Mouse (Mus musculus): Measurements from ENCODE around the gene Cyp2t4.
A peak's percentile ranks its signal among the peaks of the same experiment; 100 is the strongest.

Gene Cyp2t4

DNA sequence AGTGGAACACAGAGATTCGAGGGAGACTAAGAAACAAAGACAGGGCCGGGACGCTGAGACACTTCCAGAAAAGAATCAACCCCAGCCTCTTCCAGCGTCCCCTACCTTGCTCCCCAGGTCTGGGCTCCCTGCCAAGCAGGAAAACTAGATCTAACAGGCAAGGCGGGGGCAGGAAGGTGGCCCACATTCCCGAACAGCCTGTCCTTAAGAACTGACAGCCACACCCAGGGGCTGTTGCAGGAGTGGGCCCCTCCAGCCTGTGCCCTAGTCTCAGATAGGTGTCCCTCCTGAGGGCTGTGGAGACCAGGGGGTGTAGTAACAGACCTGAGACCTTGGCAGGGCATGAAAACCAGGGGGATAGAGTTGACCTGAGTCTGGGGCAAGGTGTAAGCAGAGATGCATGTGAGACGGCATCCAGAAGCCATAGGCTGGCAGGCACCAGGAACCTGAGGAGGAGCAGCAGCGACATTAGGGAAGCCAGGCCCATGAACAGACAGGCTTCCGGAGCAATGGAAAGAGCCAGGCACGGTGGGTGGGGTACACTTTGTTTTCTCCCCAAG, at the start of gene Cyp2t4:
Gene Cyp2t4, plus strand, starts transcription at position 510 of the 560 bp plus-strand sequence.
- Histone ChIP-seq H3K27me3 (ENCODE audit: control insufficient read depth, insufficient read depth, low read length, poor library complexity, severe bottlenecking) (no peaks in the 10 kb centered on the region), H3K36me3 (ENCODE audit: control insufficient read depth, insufficient read depth, low read length, poor library complexity, severe bottlenecking) (0 out of 2 replicates have a peak, but pooled peaks cover 1% of the 10 kb centered on the region)
- no peak for DNase-seq (ENCODE audit: low read depth, low spot score)

DNA sequence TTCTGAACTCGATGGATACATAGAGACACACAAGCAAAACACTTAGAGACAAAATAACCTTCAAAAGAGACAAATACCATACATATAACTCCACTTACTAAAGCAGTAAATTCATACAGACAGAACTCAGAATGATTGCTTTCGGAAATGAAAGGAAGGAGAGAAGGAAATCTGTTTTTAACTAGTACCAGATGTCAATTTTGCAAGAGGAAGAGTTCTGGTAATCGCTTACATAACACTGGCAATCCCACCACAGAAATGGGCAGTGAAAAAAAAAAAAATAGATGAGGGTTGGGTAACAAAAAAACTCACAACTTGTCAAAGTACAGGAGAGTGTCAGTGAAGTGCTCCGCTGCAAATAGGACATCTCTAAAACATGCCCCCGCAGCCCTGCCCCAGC, 48.6 kb upstream of the Cyp2t4 start:
- DNase-seq (ENCODE audit: low read depth, low spot score) = no peak

DNA sequence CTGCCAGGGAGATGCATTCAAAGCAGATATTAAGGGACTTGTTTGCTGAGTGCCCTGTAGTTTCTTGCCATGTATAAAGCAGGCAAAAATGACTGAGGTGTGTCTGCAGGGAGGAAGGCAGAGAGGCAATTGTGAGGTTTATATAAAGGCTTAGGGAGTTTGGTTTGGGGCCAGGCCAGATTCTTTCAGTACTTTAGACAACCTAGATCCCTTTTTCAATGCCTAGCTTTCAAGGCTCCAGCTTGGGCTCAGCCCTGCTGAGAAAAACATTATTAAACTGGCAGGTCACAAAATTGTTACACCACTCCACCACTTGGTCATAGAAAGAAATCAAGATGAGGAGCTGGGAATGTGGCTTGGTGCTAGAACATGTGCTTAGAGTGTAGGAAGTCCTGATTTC, 43.2 kb upstream of the Cyp2t4 start:
- DNase-seq (ENCODE audit: low read depth, low spot score) = no peak
- Histone ChIP-seq H3K27me3 (ENCODE audit: control insufficient read depth, insufficient read depth, low read length, poor library complexity, severe bottlenecking) (no peaks in the 10 kb centered on the region), H3K36me3 (ENCODE audit: control insufficient read depth, insufficient read depth, low read length, poor library complexity, severe bottlenecking) (no peaks in the 10 kb centered on the region)

More for the DNA sequence above, 48.6 kb upstream of the Cyp2t4 start:
- H3K36me3 ChIP-seq (ENCODE audit: control insufficient read depth, insufficient read depth, low read length, poor library complexity, severe bottlenecking) = no peaks in the 10 kb centered on the region
- no peaks in the 10 kb centered on the region for H3K27me3 ChIP-seq (ENCODE audit: control insufficient read depth, insufficient read depth, low read length, poor library complexity, severe bottlenecking)

GRCm38 (mm10) chr7:27111038-27111437, 42.5 kb upstream of the Cyp2t4 start:
- DNase-seq (ENCODE audit: low read depth, low spot score) = no peak
- no peaks in the 10 kb centered on the region for H3K36me3 ChIP-seq (ENCODE audit: control insufficient read depth, insufficient read depth, low read length, poor library complexity, severe bottlenecking)
- H3K27me3 ChIP-seq (ENCODE audit: control insufficient read depth, insufficient read depth, low read length, poor library complexity, severe bottlenecking) = no peaks in the 10 kb centered on the region

- DNase-seq (ENCODE audit: low read depth, low spot score) = no peak
- Histone ChIP-seq H3K36me3 (ENCODE audit: control insufficient read depth, insufficient read depth, low read length, poor library complexity, severe bottlenecking) (no peaks in the 10 kb centered on the region), H3K27me3 (ENCODE audit: control insufficient read depth, insufficient read depth, low read length, poor library complexity, severe bottlenecking) (no peaks in the 10 kb centered on the region)
These were observed 41.5 kb upstream of the Cyp2t4 start for GRCm38 (mm10) chr7:27111987-27112386.

GRCm38 (mm10) chr7:27118033-27118511, 35.4 kb upstream of the Cyp2t4 start:
- Histone ChIP-seq H3K36me3 (ENCODE audit: control insufficient read depth, insufficient read depth, low read length, poor library complexity, severe bottlenecking) (no peaks in the 10 kb centered on the region), H3K27me3 (ENCODE audit: control insufficient read depth, insufficient read depth, low read length, poor library complexity, severe bottlenecking) (no peaks in the 10 kb centered on the region)
- DNase-seq (ENCODE audit: low read depth, low spot score) = no peak

- DNase-seq (ENCODE audit: low read depth, low spot score) = no peak
- no peaks in the 10 kb centered on the region for H3K27me3 ChIP-seq (ENCODE audit: control insufficient read depth, insufficient read depth, low read length, poor library complexity, severe bottlenecking)
- no peaks in the 10 kb centered on the region for H3K36me3 ChIP-seq (ENCODE audit: control insufficient read depth, insufficient read depth, low read length, poor library complexity, severe bottlenecking)
These were observed 33.8 kb upstream of the Cyp2t4 start, which contains the start of gene Cyp2f2 for GRCm38 (mm10) chr7:27119676-27120075. Cyp2f2 (plus strand) TSS chr7:27119909.

DNA sequence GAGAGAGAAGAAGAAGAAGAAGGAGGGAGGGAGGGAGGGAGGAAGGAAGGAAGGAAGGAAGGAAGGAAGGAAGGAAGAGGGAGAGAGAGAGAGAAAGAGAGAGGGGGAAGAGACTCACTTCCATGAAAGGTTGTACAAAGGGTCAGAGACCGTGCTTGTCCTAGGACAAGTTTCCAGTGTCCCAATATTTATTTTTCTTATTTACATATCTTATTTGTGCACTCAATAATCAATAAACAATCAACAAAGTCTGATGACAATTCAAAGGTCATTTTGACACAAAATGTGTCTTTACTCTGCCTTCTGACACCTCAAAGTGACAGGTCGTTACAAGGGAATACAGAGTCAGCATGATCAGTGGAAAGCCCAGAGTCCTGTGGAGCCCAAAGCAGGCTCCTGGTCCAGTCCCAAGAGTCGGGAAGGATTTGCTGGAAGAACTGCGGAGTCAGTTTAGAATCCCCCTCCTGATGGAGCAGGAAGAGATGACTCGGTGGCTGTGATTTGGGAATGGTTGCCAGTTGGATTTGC, 29.1 kb upstream of the Cyp2t4 start:
- H3K27me3 ChIP-seq (ENCODE audit: control insufficient read depth, insufficient read depth, low read length, poor library complexity, severe bottlenecking) = no peaks in the 10 kb centered on the region
- no peak for DNase-seq (ENCODE audit: low read depth, low spot score)

DNA sequence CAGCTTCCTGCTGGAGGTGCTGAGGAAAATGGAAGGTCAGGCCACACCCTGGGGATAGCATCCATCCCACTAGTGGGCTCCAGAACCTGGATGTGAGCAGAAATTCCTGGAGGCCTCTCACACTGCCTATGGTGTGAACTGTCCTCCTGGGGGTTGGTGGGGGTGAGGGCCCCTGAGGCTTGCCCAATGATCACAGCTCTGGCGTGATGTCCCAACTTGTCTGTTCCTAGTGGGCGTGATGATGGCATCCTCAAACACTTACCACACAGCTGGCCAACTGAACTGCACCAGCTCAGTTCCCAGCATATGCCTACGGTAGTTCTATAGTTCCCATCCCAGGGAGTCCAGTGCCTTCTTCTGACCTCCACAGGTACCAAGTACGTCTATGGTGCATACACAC, 28.5 kb upstream of the Cyp2t4 start:
- H3K36me3 ChIP-seq (ENCODE audit: control insufficient read depth, insufficient read depth, low read length, poor library complexity, severe bottlenecking) = no peaks in the 10 kb centered on the region
- no peak for DNase-seq (ENCODE audit: low read depth, low spot score)
- no peaks in the 10 kb centered on the region for H3K27me3 ChIP-seq (ENCODE audit: control insufficient read depth, insufficient read depth, low read length, poor library complexity, severe bottlenecking)

More for the DNA sequence above, 29.1 kb upstream of the Cyp2t4 start:
- H3K36me3 ChIP-seq (ENCODE audit: control insufficient read depth, insufficient read depth, low read length, poor library complexity, severe bottlenecking) = no peaks in the 10 kb centered on the region

- no peaks in the 10 kb centered on the region for H3K27me3 ChIP-seq (ENCODE audit: control insufficient read depth, insufficient read depth, low read length, poor library complexity, severe bottlenecking)
- no peaks in the 10 kb centered on the region for H3K36me3 ChIP-seq (ENCODE audit: control insufficient read depth, insufficient read depth, low read length, poor library complexity, severe bottlenecking)
- peak; percentile 31 for DNase-seq (ENCODE audit: low read depth, low spot score)
These were observed 25.4 kb upstream of the Cyp2t4 start for GRCm38 (mm10) chr7:27128162-27128561.

GRCm38 (mm10) chr7:27128946-27129345, 24.6 kb upstream of the Cyp2t4 start:
- no peaks in the 10 kb centered on the region for H3K27me3 ChIP-seq (ENCODE audit: control insufficient read depth, insufficient read depth, low read length, poor library complexity, severe bottlenecking)
- no peaks in the 10 kb centered on the region for H3K36me3 ChIP-seq (ENCODE audit: control insufficient read depth, insufficient read depth, low read length, poor library complexity, severe bottlenecking)
- DNase-seq (ENCODE audit: low read depth, low spot score) = no peak

DNA sequence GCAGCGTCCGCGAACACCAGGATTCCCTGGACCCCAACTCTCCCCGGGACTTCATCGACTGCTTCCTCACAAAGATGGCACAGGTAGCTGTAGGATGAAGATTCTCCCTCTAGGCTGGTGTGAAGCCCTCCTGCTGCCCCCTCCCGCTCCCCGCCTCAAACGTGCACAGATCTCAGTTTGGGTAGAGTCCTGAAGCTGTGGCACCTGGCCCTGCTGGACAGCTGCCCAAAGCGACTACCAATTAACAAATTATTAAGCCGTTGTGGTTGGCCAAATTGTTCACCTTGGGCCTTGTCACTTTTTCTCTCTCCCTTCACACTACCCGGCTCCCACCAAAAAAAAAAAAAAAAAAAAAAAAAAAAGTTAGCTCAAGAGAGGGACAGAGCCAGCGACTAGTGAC, 23.7 kb upstream of the Cyp2t4 start:
- Histone ChIP-seq H3K27me3 (ENCODE audit: control insufficient read depth, insufficient read depth, low read length, poor library complexity, severe bottlenecking) (no peaks in the 10 kb centered on the region), H3K36me3 (ENCODE audit: control insufficient read depth, insufficient read depth, low read length, poor library complexity, severe bottlenecking) (no peaks in the 10 kb centered on the region)
- DNase-seq (ENCODE audit: low read depth, low spot score) = no peak

DNA sequence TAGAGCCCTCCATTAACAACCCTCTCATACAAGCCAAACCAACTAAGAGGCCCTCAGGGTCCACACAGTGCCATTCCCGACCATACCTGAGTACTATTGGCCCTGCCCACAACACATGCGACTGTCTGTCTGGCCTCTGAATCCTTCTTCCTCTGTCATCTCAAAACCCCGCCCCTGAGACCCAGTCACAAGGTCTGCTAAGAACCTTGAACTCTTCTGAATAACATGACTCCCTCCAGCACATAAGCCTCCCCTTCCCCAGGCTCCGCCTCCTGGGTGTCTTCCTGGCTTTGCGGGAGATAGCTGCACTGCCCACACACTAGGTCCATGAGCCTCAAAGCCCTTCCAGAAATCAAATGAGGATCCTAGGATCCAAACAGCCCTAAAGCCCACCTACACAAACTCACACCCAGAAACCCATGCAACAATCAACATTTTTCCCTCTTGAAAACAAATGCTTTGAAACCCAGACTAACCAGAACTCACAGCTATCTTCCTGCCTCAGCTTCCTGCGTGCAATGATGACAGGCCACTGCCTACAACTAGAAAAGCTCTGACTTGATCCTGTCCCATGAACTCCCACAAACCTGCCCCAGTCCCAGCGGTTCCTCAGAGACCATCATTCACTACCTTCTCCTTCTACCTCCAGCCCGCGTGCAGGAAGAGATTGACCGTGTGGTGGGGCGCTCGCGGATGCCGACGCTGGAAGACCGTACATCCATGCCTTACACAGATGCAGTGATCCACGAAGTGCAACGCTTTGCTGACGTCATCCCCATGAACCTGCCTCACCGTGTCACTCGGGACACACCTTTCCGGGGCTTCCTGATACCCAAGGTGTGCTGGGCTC, 22.8 kb upstream of the Cyp2t4 start:
- Histone ChIP-seq H3K27me3 (ENCODE audit: control insufficient read depth, insufficient read depth, low read length, poor library complexity, severe bottlenecking) (no peaks in the 10 kb centered on the region), H3K36me3 (ENCODE audit: control insufficient read depth, insufficient read depth, low read length, poor library complexity, severe bottlenecking) (no peaks in the 10 kb centered on the region)
- no peak for DNase-seq (ENCODE audit: low read depth, low spot score)

GRCm38 (mm10) chr7:27131387-27131786, 22.1 kb upstream of the Cyp2t4 start:
- H3K36me3 ChIP-seq (ENCODE audit: control insufficient read depth, insufficient read depth, low read length, poor library complexity, severe bottlenecking) = no peaks in the 10 kb centered on the region
- DNase-seq (ENCODE audit: low read depth, low spot score) = no peak
- H3K27me3 ChIP-seq (ENCODE audit: control insufficient read depth, insufficient read depth, low read length, poor library complexity, severe bottlenecking) = no peaks in the 10 kb centered on the region

DNA sequence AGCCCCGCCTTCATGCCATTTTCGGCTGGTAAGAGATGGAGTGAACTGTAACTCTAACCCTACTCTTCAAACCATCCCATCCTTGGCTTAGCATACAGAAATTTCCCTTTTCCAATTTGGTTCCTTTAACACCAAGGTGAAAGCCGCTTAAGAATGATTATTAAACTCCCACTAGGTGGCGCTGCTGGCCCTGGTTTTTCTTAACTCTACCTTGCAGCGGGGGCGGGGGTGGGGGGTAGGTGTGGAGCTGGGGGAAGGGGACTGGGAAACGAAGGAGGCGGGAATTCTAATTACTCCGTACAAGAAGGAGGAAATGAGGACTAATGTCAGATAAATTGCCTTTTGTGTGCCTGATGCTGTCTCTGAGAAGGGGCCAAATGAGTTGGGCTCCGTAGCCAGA, 20.9 kb upstream of the Cyp2t4 start:
- no peaks in the 10 kb centered on the region for H3K36me3 ChIP-seq (ENCODE audit: control insufficient read depth, insufficient read depth, low read length, poor library complexity, severe bottlenecking)
- no peaks in the 10 kb centered on the region for H3K27me3 ChIP-seq (ENCODE audit: control insufficient read depth, insufficient read depth, low read length, poor library complexity, severe bottlenecking)
- peak; percentile 66 for DNase-seq (ENCODE audit: low read depth, low spot score)

Data from splenic B cell, adult 2 months (primary cell).